Mouse (Mus musculus): ENCODE measurements around the gene Acot1.
A peak's percentile ranks its signal among the peaks of the same experiment; 100 is the strongest.

GRCm38 (mm10) chr12:84030659-84031332 lies 21.5 kb downstream of the Acot1 start:
- TF ChIP-seq CTCF (IDR thresholded peaks at IDR 0.05; ENCODE audit: extremely low read depth, insufficient read length, insufficient replicate concordance, low read depth, low read length) (peak; percentile 82; the same call in 1 of the 2 replicates), POLR2A (IDR thresholded peaks at IDR 0.05; ENCODE audit: low read depth, low read length) (no peak)
